Mouse (Mus musculus): ENCODE results near the gene Lsm6. TPM values are rescaled to one million over a fixed set of nuclear protein-coding genes. Genes with fewer than 3 reads are reported as not detected.

Gene Lsm6
- total and polyA plus RNA-seq, 2 experiments: 10.6 to 38.3 TPM

DNA sequence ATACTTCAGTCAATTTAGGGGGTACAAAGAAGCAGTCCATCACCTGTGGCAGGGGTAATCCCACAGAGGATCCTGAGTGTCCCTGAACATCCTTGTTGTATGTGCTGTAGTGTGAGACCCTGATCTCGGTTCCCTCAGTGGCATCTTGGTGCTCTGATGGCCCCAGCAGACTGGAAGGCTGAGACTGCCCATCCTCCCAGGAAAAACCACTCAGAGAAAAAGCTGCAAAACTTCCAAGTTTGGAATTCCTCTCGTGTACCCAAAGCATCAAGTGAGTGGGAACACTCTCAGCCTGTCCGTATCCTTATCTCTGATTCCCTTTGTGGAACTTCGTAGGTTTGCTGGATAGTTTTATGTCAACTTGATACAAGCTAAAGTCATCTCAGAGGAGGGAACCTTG is 31.3 kb upstream of the Lsm6 start:
- no peak for DNase-seq (ENCODE audit: extremely low read depth, low read depth, low spot score)
- Histone ChIP-seq H3K36me3 (ENCODE audit: control insufficient read depth, insufficient read depth, low read length) (no peaks in the 10 kb centered on the region), H3K79me2 (ENCODE audit: control insufficient read depth, insufficient read depth, low read length) (no peaks in the 10 kb centered on the region), H3K27ac (replicated peaks; ENCODE audit: insufficient read depth, low read depth, low read length) (no peak overlapping the region), H3K4me1 (ENCODE audit: control insufficient read depth, insufficient read depth, low read length) (no peaks in the 10 kb centered on the region), H3K4me3 (ENCODE audit: insufficient read depth, low read depth, low read length) (no peak overlapping the region), H3K9ac (ENCODE audit: low read depth, low read length) (no peak overlapping the region), H3K27me3 (ENCODE audit: control insufficient read depth, insufficient read depth, low read length) (no peaks in the 10 kb centered on the region)
- TF ChIP-seq POLR2A (IDR thresholded peaks at IDR 0.05; ENCODE audit: extremely low read depth, insufficient read depth, low read length) (no peak), CTCF (IDR thresholded peaks at IDR 0.05; ENCODE audit: low read depth, low read length) (no peak)
- WGBS: 62% methylated on average over 4 of the region's 4 CpGs

DNA sequence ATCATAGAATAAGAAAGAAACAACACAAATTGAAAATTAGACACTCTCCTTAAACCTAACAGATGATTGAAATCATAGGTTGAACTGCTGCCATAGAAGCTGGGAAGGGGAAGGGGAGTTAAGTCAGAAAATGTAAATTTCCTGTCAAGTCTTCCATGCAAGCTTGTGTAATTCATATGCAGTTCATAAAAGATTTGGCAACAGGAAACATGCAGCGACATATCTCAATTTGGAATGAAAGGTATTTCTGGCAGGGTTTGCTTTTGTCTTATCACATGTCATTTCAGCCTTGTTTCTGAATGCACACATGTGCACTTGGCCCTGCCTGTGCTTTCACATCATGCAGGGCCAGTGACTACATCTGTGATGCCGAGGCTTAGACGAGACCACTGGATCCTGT is 26.3 kb upstream of the Lsm6 start:
- H3K27me3 ChIP-seq (ENCODE audit: control insufficient read depth, insufficient read depth, low read length): no peaks in the 10 kb centered on the region
- no peak for DNase-seq (ENCODE audit: extremely low read depth, low read depth, low spot score)
- no peak overlapping the region for H3K9ac ChIP-seq (ENCODE audit: low read depth, low read length)
- TF ChIP-seq CTCF (IDR thresholded peaks at IDR 0.05; ENCODE audit: low read depth, low read length): no peak
- no peak for TF ChIP-seq POLR2A (IDR thresholded peaks at IDR 0.05; ENCODE audit: extremely low read depth, insufficient read depth, low read length)
- no peaks in the 10 kb centered on the region for H3K79me2 ChIP-seq (ENCODE audit: control insufficient read depth, insufficient read depth, low read length)
- no peaks in the 10 kb centered on the region for H3K36me3 ChIP-seq (ENCODE audit: control insufficient read depth, insufficient read depth, low read length)
- WGBS: 80% methylated on average over 3 of the region's 3 CpGs
- H3K4me1 ChIP-seq (ENCODE audit: control insufficient read depth, insufficient read depth, low read length): no peaks in the 10 kb centered on the region
- no peak overlapping the region for H3K4me3 ChIP-seq (ENCODE audit: insufficient read depth, low read depth, low read length)
- H3K27ac ChIP-seq (replicated peaks; ENCODE audit: insufficient read depth, low read depth, low read length): no peak overlapping the region

DNA sequence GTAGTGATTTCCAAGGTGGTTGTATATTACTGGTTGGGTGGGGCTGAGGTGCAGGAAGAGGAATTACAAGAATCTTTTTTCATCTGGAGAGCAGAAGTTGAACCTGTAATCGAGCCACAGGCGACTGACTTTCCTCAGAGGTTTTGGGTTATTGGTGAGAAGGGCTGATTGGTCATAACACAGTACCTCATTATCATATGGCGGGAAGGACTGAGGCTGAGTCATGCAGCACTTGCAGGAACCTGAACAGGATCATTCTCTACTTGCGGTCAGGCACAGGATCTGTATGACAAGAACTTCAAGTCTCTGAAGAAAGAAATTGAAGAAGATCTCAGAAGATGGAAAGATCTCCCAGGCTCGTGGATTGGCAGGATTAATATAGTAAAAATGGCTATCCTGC is 23.6 kb upstream of the Lsm6 start:
- Histone ChIP-seq H3K79me2 (ENCODE audit: control insufficient read depth, insufficient read depth, low read length) (no peaks in the 10 kb centered on the region), H3K4me3 (ENCODE audit: insufficient read depth, low read depth, low read length) (no peak overlapping the region), H3K27ac (replicated peaks; ENCODE audit: insufficient read depth, low read depth, low read length) (no peak overlapping the region), H3K27me3 (ENCODE audit: control insufficient read depth, insufficient read depth, low read length) (no peaks in the 10 kb centered on the region), H3K9ac (ENCODE audit: low read depth, low read length) (no peak overlapping the region), H3K4me1 (ENCODE audit: control insufficient read depth, insufficient read depth, low read length) (no peaks in the 10 kb centered on the region), H3K36me3 (ENCODE audit: control insufficient read depth, insufficient read depth, low read length) (no peaks in the 10 kb centered on the region)
- TF ChIP-seq POLR2A (IDR thresholded peaks at IDR 0.05; ENCODE audit: extremely low read depth, insufficient read depth, low read length): no peak
- DNase-seq (ENCODE audit: extremely low read depth, low read depth, low spot score): no peak
- WGBS: 77% methylated on average over 5 of the region's 5 CpGs

DNA sequence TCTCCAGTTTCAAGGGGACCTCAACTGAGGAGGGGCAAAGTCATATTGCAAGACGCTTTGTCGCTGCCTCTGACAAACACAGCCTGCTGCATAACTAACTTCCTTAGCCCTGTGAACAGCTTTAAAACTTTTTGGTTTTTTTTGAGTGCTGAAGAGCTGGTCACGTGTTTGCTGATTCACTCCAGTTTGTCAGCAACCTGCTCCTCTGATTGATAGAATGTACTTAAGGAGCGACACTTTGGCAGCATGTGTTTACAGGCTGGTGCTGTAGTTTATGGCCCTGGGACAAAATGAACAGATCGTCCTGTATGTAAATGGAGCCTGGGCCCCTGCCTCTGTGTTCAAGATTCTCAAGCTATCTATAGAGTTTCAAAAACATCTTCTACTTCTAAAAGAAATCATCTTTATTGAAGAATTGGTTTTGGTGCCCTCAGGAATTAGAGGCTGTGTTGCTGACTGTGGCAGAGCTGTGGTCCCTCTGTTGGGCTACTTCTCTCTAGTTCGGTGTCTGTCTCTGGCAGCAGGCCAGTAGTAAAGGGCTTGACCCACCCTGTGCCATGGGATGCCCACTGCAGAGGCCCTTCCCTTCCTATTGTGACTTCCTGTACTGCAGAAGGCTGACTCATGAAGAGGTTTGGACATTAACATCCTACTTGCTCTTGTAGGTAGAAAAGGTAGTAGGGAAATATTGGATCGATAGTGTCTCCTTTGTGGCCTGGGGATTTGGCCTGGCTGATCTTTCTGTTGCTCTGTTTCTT is 17.9 kb upstream of the Lsm6 start:
- Histone ChIP-seq H3K4me3 (ENCODE audit: insufficient read depth, low read depth, low read length) (no peak overlapping the region), H3K79me2 (ENCODE audit: control insufficient read depth, insufficient read depth, low read length) (no peaks in the 10 kb centered on the region), H3K9ac (ENCODE audit: low read depth, low read length) (no peak overlapping the region), H3K27ac (replicated peaks; ENCODE audit: insufficient read depth, low read depth, low read length) (no peak overlapping the region), H3K27me3 (ENCODE audit: control insufficient read depth, insufficient read depth, low read length) (no peaks in the 10 kb centered on the region), H3K4me1 (ENCODE audit: control insufficient read depth, insufficient read depth, low read length) (no peaks in the 10 kb centered on the region), H3K36me3 (ENCODE audit: control insufficient read depth, insufficient read depth, low read length) (no peaks in the 10 kb centered on the region)
- no peak for DNase-seq (ENCODE audit: extremely low read depth, low read depth, low spot score)
- WGBS: 88% methylated on average over 7 of the region's 7 CpGs
- no peak for TF ChIP-seq CTCF (IDR thresholded peaks at IDR 0.05; ENCODE audit: low read depth, low read length)
- no peak for TF ChIP-seq POLR2A (IDR thresholded peaks at IDR 0.05; ENCODE audit: extremely low read depth, insufficient read depth, low read length)

DNA sequence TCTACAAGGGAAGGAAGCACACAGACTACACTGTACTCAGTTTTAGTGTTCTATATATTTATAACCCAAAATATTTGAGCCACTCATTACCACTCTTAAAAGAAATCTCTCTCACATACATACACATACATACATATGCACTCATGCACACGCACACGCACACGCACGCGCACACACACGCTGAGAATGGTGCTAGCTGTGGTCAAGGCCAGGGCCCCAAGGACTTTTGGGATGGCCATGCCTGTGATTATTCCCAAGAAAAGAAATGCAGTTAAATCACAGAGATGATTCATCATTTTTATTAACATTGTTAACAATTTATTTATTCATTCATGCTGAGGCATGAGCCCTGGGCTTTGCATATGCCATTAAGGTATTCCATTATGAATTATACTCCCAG is 15.2 kb upstream of the Lsm6 start:
- Histone ChIP-seq H3K4me3 (ENCODE audit: insufficient read depth, low read depth, low read length) (no peak overlapping the region), H3K79me2 (ENCODE audit: control insufficient read depth, insufficient read depth, low read length) (no peaks in the 10 kb centered on the region), H3K9ac (ENCODE audit: low read depth, low read length) (no peak overlapping the region), H3K27ac (replicated peaks; ENCODE audit: insufficient read depth, low read depth, low read length) (no peak overlapping the region), H3K4me1 (ENCODE audit: control insufficient read depth, insufficient read depth, low read length) (no peaks in the 10 kb centered on the region), H3K27me3 (ENCODE audit: control insufficient read depth, insufficient read depth, low read length) (no peaks in the 10 kb centered on the region), H3K36me3 (ENCODE audit: control insufficient read depth, insufficient read depth, low read length) (no peaks in the 10 kb centered on the region)
- DNase-seq (ENCODE audit: extremely low read depth, low read depth, low spot score): no peak
- no peak for TF ChIP-seq CTCF (IDR thresholded peaks at IDR 0.05; ENCODE audit: low read depth, low read length)
- TF ChIP-seq POLR2A (IDR thresholded peaks at IDR 0.05; ENCODE audit: extremely low read depth, insufficient read depth, low read length): no peak
- 98% methylated on average over 6 of the region's 6 CpGs for WGBS

DNA sequence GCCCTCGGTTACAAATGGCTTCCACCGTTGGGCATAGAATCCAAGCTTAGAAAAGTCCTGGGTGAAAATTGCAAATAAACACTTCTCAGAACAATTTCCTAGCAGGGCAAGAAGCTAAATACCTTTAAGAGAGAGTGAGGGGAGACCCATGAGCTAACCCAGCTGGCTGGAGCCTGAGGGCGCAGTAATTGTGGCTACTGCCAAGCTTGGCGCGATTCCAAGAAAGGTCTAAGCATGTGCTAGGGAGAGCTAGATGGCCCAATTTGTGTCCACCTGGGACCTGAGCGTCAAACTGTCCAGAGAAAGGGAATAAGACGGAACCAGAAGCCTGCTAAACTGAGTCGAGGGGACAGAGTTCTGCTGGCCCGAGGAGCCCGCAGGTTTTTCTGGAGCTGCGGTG is 7.5 kb upstream of the Lsm6 start:
- H3K4me3 ChIP-seq (ENCODE audit: insufficient read depth, low read depth, low read length): no peak overlapping the region
- H3K27me3 ChIP-seq (ENCODE audit: control insufficient read depth, insufficient read depth, low read length): no peaks in the 10 kb centered on the region
- no peak overlapping the region for H3K9ac ChIP-seq (ENCODE audit: low read depth, low read length)
- H3K4me1 ChIP-seq (ENCODE audit: control insufficient read depth, insufficient read depth, low read length): no peaks in the 10 kb centered on the region
- 87% methylated on average over 11 of the region's 11 CpGs for WGBS
- H3K27ac ChIP-seq (replicated peaks; ENCODE audit: insufficient read depth, low read depth, low read length): no peak overlapping the region
- no peak for TF ChIP-seq POLR2A (IDR thresholded peaks at IDR 0.05; ENCODE audit: extremely low read depth, insufficient read depth, low read length)
- no peak for TF ChIP-seq CTCF (IDR thresholded peaks at IDR 0.05; ENCODE audit: low read depth, low read length)
- no peaks in the 10 kb centered on the region for H3K36me3 ChIP-seq (ENCODE audit: control insufficient read depth, insufficient read depth, low read length)
- DNase-seq (ENCODE audit: extremely low read depth, low read depth, low spot score): no peak
- H3K79me2 ChIP-seq (ENCODE audit: control insufficient read depth, insufficient read depth, low read length): no peaks in the 10 kb centered on the region

Measured in liver, adult 2 months (tissue).